Mouse (Mus musculus) large intestine, adult 2 months (tissue): ENCODE data around the gene Tgfb3. TPM values are rescaled to one million over a fixed set of nuclear protein-coding genes. Genes with fewer than 3 reads are reported as not detected.

Source experiments
- polyA plus RNA-seq: library from polyadenylated mRNA; depleted of rRNA; stranded (reverse); fragments of >200 nt; gene quantifications from 2 replicates; pipeline ENCODE4 v1.2.3, GENCODE M21; 2012; rRNA removed

Gene Tgfb3
- polyA plus RNA-seq, 1 experiment: 5.8 TPM

Other genes with a start within 250 kb of the Tgfb3 start
- 29.4 and 35.1 TPM in 2 replicates for gene Ift43, start 3.5 kb upstream of the Tgfb3 start, polyA plus RNA-seq
- 5.1 and 7.8 TPM in 2 replicates for gene Gpatch2l, start 162.8 kb upstream of the Tgfb3 start, polyA plus RNA-seq